Mouse (Mus musculus): ENCODE measurements around the gene Gm49405. TPM values are rescaled to one million over a fixed set of nuclear protein-coding genes. Genes with fewer than 3 reads are reported as not detected.
"Not testable (repeated sequence)": the region's sequence is repeated elsewhere in the genome, so short reads cannot be mapped to it uniquely, and the experiment has no call there.

Gm49405 gene
- total RNA-seq, 2 experiments from 2014 or later = 2.0 to 2.2 TPM

DNA sequence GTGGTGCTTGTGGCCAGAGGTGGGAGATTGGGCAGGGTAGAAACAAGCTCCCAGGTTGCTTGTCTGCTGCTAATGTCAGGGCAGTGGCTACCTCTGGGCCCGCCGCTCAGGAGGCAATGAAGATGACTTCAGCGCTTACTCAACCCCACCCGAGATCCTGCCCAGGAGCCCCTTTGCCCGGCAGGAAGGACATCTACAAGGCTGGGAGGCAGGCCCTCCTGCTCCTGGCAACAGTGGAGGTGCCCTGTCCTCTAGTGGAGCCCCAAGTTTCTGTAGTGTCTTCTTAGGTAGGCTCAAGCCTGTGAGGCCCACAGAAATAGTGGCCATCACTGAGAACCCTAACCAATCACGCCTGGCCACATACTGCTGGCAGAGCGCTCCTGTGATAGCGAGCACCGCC lies 4.7 kb downstream of the Gm49405 start:
- intact Hi-C loops (cut with DNase I) = no loop called here
- DNase-seq (ENCODE audit: low spot score) = no peak

DNA sequence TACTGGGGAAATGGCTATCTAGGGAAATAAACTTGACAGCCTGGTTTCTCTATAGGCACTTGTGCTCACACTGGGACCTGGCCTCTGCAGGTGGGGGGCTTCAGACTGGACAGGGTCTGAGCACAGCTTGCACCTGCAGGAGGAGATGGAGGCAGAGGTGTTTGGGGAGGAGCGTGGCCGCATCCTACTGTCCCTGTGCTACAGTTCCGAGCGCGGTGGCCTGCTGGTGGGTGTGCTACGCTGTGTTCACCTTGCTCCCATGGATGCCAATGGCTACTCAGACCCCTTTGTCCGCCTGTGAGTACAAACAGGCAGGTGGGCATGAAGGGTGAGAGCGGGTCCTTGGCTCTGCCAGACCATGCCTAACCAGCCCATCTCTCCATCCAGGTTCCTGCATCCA lies 5.5 kb downstream of the Gm49405 start:
- intact Hi-C loops (cut with DNase I) = no loop called here
- DNase-seq (ENCODE audit: low spot score) = no peak

DNA sequence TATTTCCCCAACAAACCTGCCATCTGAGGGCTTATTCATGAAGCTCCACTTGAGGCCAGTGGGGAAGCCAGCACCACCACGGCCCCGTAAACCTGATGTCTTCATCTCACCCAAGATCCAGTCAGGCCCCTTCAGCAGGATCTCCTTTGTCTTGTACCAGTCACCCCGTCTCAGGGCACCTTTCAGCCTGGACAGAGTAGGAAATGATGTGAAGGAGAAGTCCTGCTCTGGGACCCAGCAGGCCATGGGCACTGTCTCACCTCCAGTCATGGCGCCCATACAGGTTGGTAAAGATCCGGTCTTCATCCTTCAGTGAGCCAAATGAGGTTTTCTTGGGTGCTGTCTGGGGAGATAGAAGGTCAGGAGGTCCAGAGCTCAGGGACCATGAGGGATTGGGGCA lies 10.7 kb downstream of the Gm49405 start:
- intact Hi-C loops (cut with DNase I) = no loop called here
- DNase-seq (ENCODE audit: low spot score) = no peak

DNA sequence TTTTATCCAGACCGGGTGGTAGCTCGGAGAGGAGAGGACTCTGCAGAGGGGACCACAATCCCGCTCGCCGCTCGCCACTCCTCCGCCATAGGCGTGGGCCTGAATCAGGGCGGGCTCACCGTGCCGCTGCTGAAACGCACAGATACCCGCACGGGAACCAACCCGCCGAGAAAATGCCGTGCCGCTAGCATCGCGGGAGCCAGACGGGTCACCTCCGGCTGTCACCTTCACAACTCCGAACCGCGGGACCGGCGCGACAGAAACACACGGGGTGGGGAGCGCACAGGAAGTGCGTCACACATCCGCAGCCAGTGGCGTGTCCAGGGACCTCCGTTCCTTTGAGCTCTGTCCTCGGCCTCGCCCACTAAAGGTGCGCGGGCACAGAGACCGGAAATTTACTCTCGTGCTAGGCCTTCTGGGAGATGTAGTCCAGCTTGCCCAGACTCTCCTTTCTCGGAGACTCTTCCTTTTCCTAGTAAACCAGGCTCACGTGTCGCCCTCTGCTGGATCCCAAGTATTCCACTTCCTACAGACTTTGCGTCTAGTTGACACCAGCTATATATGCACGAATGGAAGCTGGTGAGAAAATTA lies 12.1 kb downstream of the Gm49405 start, which contains the start of gene Ndufv1:
TSS of gene Ndufv1 (minus strand) at position 375 of the 591 bp plus-strand sequence.
- peak; percentile 96 for DNase-seq (ENCODE audit: low spot score)
- intact Hi-C loops (cut with DNase I) = loop anchor here (1.0 kb wide), 2 partner anchors 12 to 66 kb away; partner anchors contain the start of genes Gm49405 and Nudt8

DNA sequence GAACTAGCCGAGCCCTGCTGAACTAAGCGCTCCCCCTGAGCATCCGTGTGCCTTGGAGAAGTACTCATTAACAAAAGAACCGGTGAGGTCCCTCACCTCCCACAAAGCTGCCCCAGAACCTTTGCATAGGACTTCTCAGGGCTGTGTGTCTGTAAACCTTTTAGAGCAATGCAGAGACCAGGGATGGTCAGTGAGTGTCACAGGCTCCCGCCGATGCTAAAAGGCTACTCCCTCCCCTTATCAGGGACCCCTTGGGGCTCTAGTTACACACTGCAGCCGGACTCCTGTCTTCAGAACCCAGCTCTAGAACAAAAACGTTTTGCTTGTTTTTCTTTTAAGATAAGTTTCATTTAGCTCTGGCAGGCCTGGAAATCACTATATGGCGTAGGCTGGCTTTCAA lies 12.6 kb downstream of the Gm49405 start:
- intact Hi-C loops (cut with DNase I) = no loop called here
- no peak for DNase-seq (ENCODE audit: low spot score)

DNA sequence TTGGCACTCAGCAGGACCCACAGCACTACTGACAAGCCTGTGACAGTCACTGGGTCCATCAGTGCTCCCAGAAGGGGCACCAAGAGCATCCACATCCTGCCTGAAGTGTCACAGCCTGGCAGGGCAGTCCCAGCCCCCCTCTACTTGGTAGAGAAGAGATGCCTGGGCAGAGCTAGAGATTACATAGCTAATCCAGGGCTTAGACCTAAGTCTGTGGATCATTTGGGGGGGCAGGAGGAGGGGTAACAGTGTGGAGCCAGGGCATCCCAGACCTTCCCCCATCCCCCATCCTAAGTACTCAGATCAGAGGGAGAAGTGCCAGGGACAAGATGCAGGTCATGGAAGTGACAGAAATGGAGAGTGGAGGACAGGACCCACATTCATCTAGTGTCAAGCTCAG lies 14.4 kb downstream of the Gm49405 start:
- no peak for DNase-seq (ENCODE audit: low spot score)
- intact Hi-C loops (cut with DNase I) = loop anchor here (5.0 kb wide), 1 partner anchor 212 kb away; no protein-coding TSS in a partner anchor

DNA sequence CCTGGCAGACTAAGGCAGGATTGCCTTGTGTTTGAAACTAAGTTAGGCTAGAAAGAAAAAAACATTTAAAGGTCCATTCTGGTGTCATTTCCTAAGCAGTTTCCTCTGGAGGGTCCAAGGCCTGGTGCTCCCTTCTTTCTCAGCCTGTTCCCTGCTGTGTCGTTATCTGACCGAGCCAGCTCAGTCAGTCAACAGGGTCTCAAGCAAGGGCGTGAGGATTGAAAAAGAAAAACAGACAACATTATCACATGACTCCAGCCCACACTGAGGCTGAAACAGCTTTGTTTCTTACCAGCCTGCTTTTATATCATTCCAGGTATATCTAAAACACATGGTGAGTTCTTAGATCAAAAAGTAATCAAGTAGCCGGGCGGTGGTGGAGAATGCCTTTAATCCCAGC lies 15.2 kb downstream of the Gm49405 start:
- no peak for DNase-seq (ENCODE audit: low spot score)
- intact Hi-C loops (cut with DNase I) = loop anchor here (5.0 kb wide), 1 partner anchor 212 kb away; no protein-coding TSS in a partner anchor

DNA sequence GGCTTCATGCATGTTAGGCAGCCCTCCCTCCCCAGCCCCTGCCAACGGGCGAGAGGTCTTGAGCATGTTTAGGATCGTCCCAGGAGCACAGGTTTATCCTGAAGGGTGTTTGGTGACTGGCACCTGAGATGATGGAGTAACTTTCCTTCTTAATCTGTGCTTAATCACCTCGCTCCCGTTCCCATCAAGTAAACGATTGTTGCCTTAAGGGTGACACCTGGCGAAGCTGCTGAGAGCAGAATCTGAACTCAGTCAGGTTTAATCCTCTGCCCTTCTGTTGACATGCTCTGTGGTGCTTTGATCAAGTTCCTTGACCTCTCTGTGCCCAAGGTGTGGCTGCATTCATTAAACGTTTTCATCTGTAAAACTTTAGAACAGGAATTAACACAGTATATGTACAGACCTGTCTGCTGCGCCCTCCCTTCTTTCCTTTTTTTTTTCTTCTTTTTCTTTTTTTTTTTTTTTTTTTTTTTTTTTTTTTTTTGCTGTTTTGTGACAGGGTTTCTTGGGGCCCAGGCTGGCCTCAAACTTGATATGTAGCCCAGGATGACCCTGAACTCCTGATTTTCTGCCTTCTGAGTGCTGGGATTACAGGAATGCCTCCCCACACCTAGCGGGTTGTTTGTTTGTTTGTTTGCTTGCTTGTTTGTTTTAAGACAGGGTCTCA lies 17.6 kb downstream of the Gm49405 start:
- intact Hi-C loops (cut with DNase I) = loop anchor here (5.0 kb wide), 1 partner anchor 209 kb away; no protein-coding TSS in a partner anchor
- DNase-seq (ENCODE audit: low spot score) = no peak

DNA sequence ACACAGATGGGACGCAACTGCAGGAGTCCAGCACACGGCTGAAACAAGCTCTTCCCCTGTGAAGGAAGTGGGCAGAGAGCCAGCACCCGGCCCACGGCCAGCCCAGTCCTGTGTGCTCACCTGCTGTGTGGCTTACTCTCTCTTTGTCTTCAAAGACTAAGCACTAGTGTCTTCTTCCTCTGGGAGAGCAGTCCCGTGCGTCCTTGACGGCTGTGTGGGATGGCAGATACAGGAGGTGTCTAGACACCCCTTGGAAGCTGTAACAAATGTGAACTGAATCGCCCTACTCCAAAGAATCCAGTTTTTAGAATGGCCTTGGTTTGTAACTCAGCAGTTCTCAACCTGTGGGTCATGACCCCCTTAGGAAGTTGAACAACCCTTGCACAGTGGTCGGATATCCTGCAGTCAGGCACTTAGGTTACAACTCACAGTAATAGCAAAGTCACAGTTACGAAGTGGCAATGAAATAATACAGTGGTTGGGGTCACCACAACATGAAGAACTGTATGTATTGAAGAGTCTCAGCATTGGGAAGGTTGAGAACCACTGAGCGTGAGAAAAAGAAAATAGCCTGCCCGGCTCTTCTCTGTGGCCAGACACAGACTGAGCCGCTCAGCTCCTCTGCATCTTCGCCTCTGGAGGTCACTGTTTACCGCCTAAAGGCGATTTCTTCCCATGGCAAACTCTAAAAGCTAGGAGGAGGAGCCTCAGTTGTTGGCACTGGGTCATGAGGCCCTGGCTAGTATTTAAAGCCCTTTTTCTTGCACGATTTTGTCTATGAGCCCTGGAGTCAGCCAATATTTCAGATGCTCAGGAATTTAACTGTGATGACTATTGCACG lies 18.5 kb downstream of the Gm49405 start:
- peak; percentile 71 for DNase-seq (ENCODE audit: low spot score)
- intact Hi-C loops (cut with DNase I) = loop anchor here (1.0 to 5.0 kb wide), 2 partner anchors 29 to 208 kb away; no protein-coding TSS in a partner anchor

DNA sequence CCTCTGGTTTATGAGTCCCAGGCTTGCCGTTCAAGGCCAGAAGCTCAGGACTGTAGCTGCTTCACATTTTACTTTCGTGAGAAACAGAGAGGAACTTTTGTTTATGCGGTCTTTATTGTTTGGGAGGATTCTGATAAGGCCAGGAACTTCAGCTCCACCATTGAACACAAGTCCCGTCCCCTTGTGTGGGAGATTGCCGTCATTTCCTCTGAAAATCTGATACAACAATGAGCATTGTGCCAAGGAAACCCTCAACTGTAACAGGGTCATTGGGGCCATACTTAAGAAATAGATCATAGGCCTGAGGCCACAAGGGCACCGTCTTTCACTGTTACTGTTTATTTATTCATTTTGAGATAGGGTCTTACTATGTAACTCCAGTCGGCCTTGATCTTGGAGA lies 22.8 kb downstream of the Gm49405 start:
- intact Hi-C loops (cut with DNase I) = no loop called here

DNA sequence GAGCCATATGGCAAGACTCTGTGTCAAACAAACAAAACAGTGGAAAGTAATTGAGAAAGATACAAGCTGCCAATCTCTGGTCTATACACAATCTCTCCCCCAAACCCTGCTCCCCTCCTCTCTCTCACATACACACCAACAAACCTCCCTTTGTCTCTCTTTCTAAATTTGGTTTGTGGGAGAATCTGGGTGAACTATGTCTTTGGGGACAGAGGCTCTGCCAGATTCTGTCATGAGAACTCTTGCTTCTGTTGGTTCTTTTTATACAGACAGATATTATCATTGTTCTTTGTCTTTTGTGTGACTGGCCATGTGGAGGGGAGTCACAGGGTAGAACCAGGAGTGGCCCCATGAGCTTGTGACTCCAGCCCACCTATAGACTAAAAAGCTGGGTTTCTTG lies 27.1 kb downstream of the Gm49405 start:
- intact Hi-C loops (cut with DNase I) = no loop called here
- no peak for DNase-seq (ENCODE audit: low spot score)

More for the DNA sequence above, 22.8 kb downstream of the Gm49405 start:
- DNase-seq (ENCODE audit: low spot score) = no peak

DNA sequence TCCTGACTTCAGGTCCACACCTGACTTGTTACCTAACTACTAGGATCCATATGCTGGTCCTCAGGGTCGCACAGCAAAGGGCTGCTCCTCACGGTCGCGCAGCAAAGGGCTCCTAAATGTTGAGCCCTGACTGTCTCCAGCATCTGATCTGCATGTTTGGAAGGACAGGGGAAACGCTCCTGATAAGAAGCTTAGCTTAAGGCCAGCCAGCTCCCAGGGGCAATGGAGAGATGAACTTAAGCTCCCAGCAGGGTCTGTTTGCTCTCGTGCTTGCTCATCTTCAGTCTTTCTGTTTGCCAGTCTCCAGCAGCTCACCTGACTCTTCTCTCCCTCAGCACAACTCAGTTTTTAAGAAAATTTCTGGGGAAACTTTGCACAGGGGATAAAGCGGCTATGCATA lies 32.2 kb downstream of the Gm49405 start:
- intact Hi-C loops (cut with DNase I) = no loop called here
- no peak for DNase-seq (ENCODE audit: low spot score)

DNA sequence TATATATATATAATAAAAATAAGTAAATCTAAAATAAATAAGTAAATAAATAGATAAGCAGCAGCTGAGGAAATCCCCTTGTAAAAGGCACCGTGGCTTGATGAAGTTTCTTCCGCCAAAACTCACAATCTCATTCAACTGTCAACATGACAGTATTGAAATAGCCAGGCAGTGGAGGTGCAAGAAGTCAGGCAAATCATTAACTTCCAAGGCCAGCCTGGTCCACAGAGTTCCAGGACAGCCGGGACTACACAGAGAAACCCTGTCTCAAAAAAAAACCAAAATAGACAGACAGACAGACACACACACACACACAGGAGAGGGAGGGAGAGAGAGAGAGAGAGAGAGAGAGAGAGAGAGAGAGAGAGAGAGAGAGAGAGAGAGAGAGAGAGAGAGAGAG lies 32.9 kb downstream of the Gm49405 start:
- no peak for DNase-seq (ENCODE audit: low spot score)
- intact Hi-C loops (cut with DNase I) = no loop called here

DNA sequence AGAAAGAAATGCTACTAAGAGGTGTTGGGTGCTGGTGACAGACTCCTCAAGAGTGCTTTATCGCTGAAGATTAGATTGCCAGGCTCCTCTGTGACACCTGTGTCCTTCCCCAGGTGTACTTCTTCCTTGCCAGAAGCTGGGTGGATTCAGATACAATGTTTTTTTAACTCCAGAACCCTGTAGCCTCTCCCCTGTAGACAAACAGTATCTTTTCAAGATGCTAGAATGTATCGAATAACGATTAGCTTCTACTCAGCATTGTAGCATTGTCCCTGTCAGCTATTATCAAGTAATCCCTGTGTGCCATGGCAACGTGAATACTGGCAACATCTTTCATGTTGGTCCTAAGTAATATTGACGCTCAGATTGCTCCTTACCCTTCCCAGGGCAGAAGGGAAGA lies 33.3 kb downstream of the Gm49405 start:
- DNase-seq (ENCODE audit: low spot score) = no peak
- intact Hi-C loops (cut with DNase I) = no loop called here

DNA sequence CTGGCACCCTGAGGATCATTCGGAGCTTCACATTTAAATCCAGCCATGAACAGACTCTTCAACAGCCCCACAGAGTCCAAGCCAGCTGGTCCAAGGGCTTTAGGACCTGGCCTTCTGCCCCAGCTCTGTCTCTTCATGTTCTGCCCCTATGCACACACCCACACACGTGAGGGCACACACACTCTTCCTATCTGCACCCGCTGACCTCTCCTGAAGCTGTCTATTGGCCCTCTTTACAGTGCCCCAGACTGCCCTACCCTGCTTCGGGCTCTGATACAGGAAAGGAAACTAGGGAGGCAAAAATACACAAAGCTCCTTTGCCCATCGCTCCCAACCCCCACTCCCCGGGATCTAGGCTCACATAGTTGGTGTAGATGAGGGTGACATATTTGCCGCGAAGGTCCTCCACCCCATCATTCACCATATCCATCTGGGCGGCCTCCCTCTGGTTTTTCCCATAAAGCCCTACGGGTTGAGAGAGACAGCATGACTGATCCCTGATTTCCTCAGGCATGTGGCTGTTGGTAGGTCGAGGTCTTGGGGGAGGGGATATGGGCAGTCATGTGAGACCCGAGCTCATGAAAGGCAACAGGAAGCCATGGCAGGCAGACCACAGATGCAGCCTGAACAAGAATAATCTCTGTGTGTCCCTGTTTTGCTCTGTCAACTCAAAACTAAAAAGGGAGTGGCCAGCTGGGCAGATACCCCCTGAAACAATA lies 36.1 kb downstream of the Gm49405 start:
- intact Hi-C loops (cut with DNase I) = no loop called here
- no peak for DNase-seq (ENCODE audit: low spot score)

DNA sequence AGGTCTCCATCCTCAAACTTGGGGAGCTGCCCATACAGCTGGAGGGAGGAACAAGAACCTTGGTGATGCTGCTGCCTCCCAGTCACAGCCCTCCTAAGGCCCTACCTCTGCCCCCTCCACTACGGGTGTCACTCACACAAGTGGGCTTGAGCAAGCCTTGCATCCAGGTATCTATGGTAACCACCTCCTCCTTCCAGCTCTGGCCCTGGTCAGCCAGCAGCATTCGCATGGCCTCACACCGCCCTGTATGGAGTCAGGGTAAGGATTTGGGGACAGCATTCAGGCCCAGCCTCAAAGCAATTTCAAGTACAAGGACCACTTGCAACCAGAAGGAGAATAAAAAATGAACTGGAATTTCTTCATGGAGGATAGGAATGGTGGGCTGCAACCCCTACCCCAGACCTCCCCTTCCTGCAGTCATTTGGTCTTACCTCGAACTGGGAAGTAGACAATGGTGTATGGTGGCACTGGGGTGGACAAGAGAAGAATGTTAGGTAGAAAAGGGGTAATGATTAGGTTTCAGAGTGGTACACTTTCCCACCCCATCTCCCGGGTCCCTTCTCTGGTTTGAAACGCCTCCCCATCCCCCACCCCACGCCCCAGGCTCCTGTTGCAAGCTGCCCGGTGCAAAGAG lies 36.8 kb downstream of the Gm49405 start:
- DNase-seq (ENCODE audit: low spot score); intact Hi-C loops (cut with DNase I): not testable (repeated sequence)

DNA sequence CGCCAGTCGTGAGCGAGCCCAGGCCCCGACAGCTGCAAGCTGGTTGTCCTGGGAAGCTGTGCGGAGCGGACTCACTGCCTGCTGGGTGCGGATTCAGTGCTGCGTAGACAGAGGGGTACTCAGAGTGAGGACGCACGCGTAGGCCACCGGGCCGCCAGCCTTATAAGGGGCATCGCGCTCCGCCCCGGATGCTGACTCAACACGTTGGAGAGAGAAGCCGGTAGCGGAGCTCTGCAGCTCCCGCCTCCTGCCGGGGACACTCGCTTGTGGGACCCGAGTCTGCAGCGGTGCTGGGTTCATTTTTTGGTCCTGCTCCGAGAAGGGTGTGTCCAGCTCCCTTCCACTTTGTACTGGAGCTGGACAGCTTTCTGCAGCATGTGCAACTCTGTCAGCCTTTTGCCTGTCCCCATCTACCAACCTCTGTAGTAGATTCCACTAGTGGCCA lies 37.4 kb downstream of the Gm49405 start, which contains the start of gene Gstp1:
TSS of gene Gstp1 (minus strand) at position 198 of the 445 bp plus-strand sequence.
- intact Hi-C loops (cut with DNase I) = no loop called here
- DNase-seq (ENCODE audit: low spot score) = peak; percentile 88

DNA sequence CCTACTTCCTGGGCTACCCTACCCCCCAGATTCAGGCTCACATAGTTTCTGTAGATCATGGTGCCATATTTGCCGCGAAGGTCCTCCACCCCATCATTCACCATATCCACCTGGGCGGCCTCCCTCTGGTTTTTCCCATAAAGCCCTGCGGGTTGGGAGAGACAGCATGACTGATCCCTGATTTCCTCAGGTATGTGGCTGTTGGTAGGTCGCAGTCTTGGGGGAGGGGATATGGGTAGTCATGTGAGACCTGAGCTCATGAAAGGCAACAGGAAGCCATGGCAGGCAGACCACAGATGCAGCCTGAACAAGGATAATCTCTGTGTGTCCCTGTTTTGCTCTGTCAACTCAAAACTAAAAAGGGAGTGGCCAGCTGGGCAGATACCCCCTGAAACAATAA lies 40.5 kb downstream of the Gm49405 start:
- intact Hi-C loops (cut with DNase I); DNase-seq (ENCODE audit: low spot score): not testable (repeated sequence)

DNA sequence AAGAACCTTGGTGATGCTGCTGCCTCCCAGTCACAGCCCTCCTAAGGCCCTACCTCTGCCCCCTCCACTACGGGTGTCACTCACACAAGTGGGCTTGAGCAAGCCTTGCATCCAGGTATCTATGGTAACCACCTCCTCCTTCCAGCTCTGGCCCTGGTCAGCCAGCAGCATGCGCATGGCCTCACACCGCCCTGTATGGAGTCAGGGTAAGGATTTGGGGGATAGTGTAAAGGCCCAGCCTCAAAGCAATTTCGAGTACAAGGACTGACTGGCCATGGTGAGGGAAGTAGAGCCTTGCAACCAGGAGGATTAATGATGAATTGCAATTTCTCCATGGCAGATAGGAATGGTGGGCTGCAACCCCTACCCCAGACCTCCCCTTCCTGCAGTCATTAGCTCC lies 41.1 kb downstream of the Gm49405 start:
- DNase-seq (ENCODE audit: low spot score); intact Hi-C loops (cut with DNase I): not testable (repeated sequence)
